Mouse (Mus musculus) layer of hippocampus, adult 8-10 months (tissue): ENCODE measurements around the gene Srsf4. TPM values are rescaled to one million over a fixed set of nuclear protein-coding genes. Genes with fewer than 3 reads are reported as not detected.

Experiments used
- DNase-seq, 2 experiments: peaks; one replicate each; pipeline ENCODE4 v3.0.0; 2022; ENCODE audit warnings: low spot score in 2 of 2
- total RNA-seq, 4 experiments: library from RNA; stranded (reverse); gene quantifications; 2 replicates each; pipeline ENCODE4 v1.2.4; 2022

The Srsf4 gene
- 10 to 100 TPM; 62.6 to 72.1 (median 65.8) TPM for total RNA-seq

GRCm38 (mm10) chr4:131873293-131874168 is at the start of gene Srsf4:
Gene Srsf4, plus strand, starts transcription at chr4:131873617.
- DNase-seq = peak; percentile 89

- no peak for DNase-seq
Measured at GRCm38 (mm10) chr4:131824939-131825338, 48.5 kb upstream of the Srsf4 start.

- no peak for DNase-seq
Measured at GRCm38 (mm10) chr4:131825830-131826229, 47.6 kb upstream of the Srsf4 start.

- no peak for DNase-seq
Measured at GRCm38 (mm10) chr4:131826905-131827304, 46.5 kb upstream of the Srsf4 start.

- no peak for DNase-seq
Measured at GRCm38 (mm10) chr4:131829123-131829522, 44.3 kb upstream of the Srsf4 start.

GRCm38 (mm10) chr4:131831546-131832045 is 41.8 kb upstream of the Srsf4 start:
- DNase-seq = no peak

- DNase-seq = no peak
Measured at GRCm38 (mm10) chr4:131832759-131833407, 40.5 kb upstream of the Srsf4 start.

GRCm38 (mm10) chr4:131833971-131834609 is 39.3 kb upstream of the Srsf4 start:
- no peak for DNase-seq

- no peak for DNase-seq
Measured at GRCm38 (mm10) chr4:131836351-131836881, 37.0 kb upstream of the Srsf4 start.

- no peak for DNase-seq
Measured at GRCm38 (mm10) chr4:131836891-131837491, 36.4 kb upstream of the Srsf4 start.

- DNase-seq = peak; percentile 63 to 90
Measured at GRCm38 (mm10) chr4:131837872-131838524, 35.4 kb upstream of the Srsf4 start, which contains the start of gene Ptpru. Gene Ptpru, minus strand, starts transcription at chr4:131838288.

GRCm38 (mm10) chr4:131843290-131843743 is 30.1 kb upstream of the Srsf4 start, which contains the start of gene Mecr:
Gene Mecr, plus strand, starts transcription at chr4:131843470.
- peak; percentile 87 to 94 for DNase-seq

GRCm38 (mm10) chr4:131845991-131846778 is 27.2 kb upstream of the Srsf4 start:
- no peak for DNase-seq

GRCm38 (mm10) chr4:131848082-131848481 is 25.3 kb upstream of the Srsf4 start:
- no peak for DNase-seq

GRCm38 (mm10) chr4:131849986-131850638 is 23.3 kb upstream of the Srsf4 start:
- DNase-seq = peak; percentile 52 to 58

- DNase-seq = no peak
Measured at GRCm38 (mm10) chr4:131854950-131855349, 18.5 kb upstream of the Srsf4 start.

GRCm38 (mm10) chr4:131860492-131861340 is 12.7 kb upstream of the Srsf4 start:
- DNase-seq = peak; percentile 49 to 80

GRCm38 (mm10) chr4:131861341-131861739 is 12.1 kb upstream of the Srsf4 start:
- no peak for DNase-seq
